Mouse (Mus musculus) kidney, adult 11 months (tissue): ENCODE data around the gene Tmtc2.
A peak's percentile ranks its signal among the peaks of the same experiment; 100 is the strongest.

Source experiments
- DNase-seq: peaks from one replicate; pipeline ENCODE4 v3.0.0; 2022

The Tmtc2 gene

GRCm38 (mm10) chr10:105573908-105574694, at the start of gene Tmtc2:
Gene Tmtc2, minus strand, starts transcription at chr10:105574451.
- peak; percentile 76 for DNase-seq

GRCm38 (mm10) chr10:105612117-105612516, 37.9 kb upstream of the Tmtc2 start:
- DNase-seq, result no peak

GRCm38 (mm10) chr10:105598826-105599225, 24.6 kb upstream of the Tmtc2 start:
- no peak for DNase-seq

- DNase-seq, result no peak
Observed at GRCm38 (mm10) chr10:105597226-105597625, 23.0 kb upstream of the Tmtc2 start.

GRCm38 (mm10) chr10:105595480-105596102, 21.3 kb upstream of the Tmtc2 start:
- no peak for DNase-seq

- no peak for DNase-seq
Observed at GRCm38 (mm10) chr10:105588141-105588540, 13.9 kb upstream of the Tmtc2 start.

GRCm38 (mm10) chr10:105579318-105579717, 5.1 kb upstream of the Tmtc2 start:
- DNase-seq, result no peak

- no peak for DNase-seq
Observed at GRCm38 (mm10) chr10:105578291-105578845, 4.1 kb upstream of the Tmtc2 start.

GRCm38 (mm10) chr10:105574695-105575660, 727 bp upstream of the Tmtc2 start:
- peak; percentile 81 for DNase-seq

- peak; percentile 6 for DNase-seq
Observed at GRCm38 (mm10) chr10:105573306-105573907, 844 bp downstream of the Tmtc2 start.

GRCm38 (mm10) chr10:105572829-105573228, 1.4 kb downstream of the Tmtc2 start:
- no peak for DNase-seq

- DNase-seq, result no peak
Observed at GRCm38 (mm10) chr10:105572301-105572700, 1.9 kb downstream of the Tmtc2 start.

- DNase-seq, result no peak
Observed at GRCm38 (mm10) chr10:105571831-105572230, 2.4 kb downstream of the Tmtc2 start.

- DNase-seq, result no peak
Observed at GRCm38 (mm10) chr10:105571019-105571418, 3.2 kb downstream of the Tmtc2 start.

GRCm38 (mm10) chr10:105569573-105569972, 4.7 kb downstream of the Tmtc2 start:
- DNase-seq, result no peak

GRCm38 (mm10) chr10:105567825-105568531, 6.3 kb downstream of the Tmtc2 start:
- DNase-seq, result no peak

- no peak for DNase-seq
Observed at GRCm38 (mm10) chr10:105561548-105561947, 12.7 kb downstream of the Tmtc2 start.

- DNase-seq, result no peak
Observed at GRCm38 (mm10) chr10:105557581-105557980, 16.7 kb downstream of the Tmtc2 start.

GRCm38 (mm10) chr10:105556890-105557572, 17.2 kb downstream of the Tmtc2 start:
- no peak for DNase-seq

GRCm38 (mm10) chr10:105554153-105554552, 20.1 kb downstream of the Tmtc2 start:
- DNase-seq, result no peak

- DNase-seq, result no peak
Observed at GRCm38 (mm10) chr10:105548040-105548439, 26.2 kb downstream of the Tmtc2 start.
